Mouse (Mus musculus) MEL (cell line): ENCODE results near the gene Pdpr. TPM values are rescaled to one million over a fixed set of nuclear protein-coding genes. Genes with fewer than 3 reads are reported as not detected.

Experiments
- DNase-seq: peaks from one replicate; pipeline ENCODE4 v3.0.0; 2011; ENCODE audit warnings: low read depth, low spot score
- H3K27ac ChIP-seq: 2 replicates; pipeline ENCODE4 v1.5.1; 2012; ENCODE audit warnings: low read depth, mild to moderate bottlenecking, control low read depth, low read length, moderate library complexity; ENCODE audit not compliant: control insufficient read depth
- H3K27me3 ChIP-seq, 2 experiments: fragments of 150-350 bp in 1 of 2; sonication (generic) in 1 of 2; 2 replicates each; pipeline ENCODE4 v1.6.1; 2012; ENCODE audit warnings: low read length in 2 of 2, mild to moderate bottlenecking in 2 of 2, improper control_type of control experiment in 1 of 2, moderate library complexity in 1 of 2; ENCODE audit not compliant: insufficient read depth in 2 of 2, control insufficient read depth in 1 of 2
- H3K36me3 ChIP-seq, 2 experiments: 2 replicates each; pipeline ENCODE4 v1.6.1; 2012 to 2014; ENCODE audit warnings: low read length in 2 of 2, improper control_type of control experiment in 1 of 2, inconsistent platforms in 1 of 2, mild to moderate bottlenecking in 1 of 2; ENCODE audit not compliant: insufficient read depth in 2 of 2, control insufficient read depth in 1 of 2
- H3K4me1 ChIP-seq, 2 experiments: fragments of 150-350 bp in 1 of 2; sonication (generic) in 1 of 2; 2 replicates each; pipeline ENCODE4 v1.6.1; 2012; ENCODE audit warnings: low read length in 2 of 2, improper control_type of control experiment in 1 of 2, mild to moderate bottlenecking in 1 of 2; ENCODE audit not compliant: insufficient read depth in 2 of 2, control insufficient read depth in 1 of 2
- H3K4me3 ChIP-seq, 2 experiments: fragments of 150-350 bp in 1 of 2; sonication (generic) in 1 of 2; 2 replicates each; pipeline ENCODE4 v1.5.1; 2012; ENCODE audit warnings: low read depth in 2 of 2, low read length in 2 of 2, mild to moderate bottlenecking in 2 of 2, moderate library complexity in 2 of 2, control low read depth in 1 of 2, improper control_type of control experiment in 1 of 2; ENCODE audit not compliant: control insufficient read depth in 1 of 2, insufficient read depth in 1 of 2
- H3K79me2 ChIP-seq: 2 replicates; pipeline ENCODE4 v1.6.1; 2012; ENCODE audit warnings: mild to moderate bottlenecking, low read length, moderate library complexity; ENCODE audit not compliant: control insufficient read depth, poor library complexity, insufficient read depth
- H3K9ac ChIP-seq: 2 replicates; pipeline ENCODE4 v1.6.1; 2012; ENCODE audit warnings: low read depth, mild to moderate bottlenecking, control low read depth, low read length, moderate library complexity; ENCODE audit not compliant: control insufficient read depth, poor library complexity, severe bottlenecking
- H3K9me3 ChIP-seq: fragments of 150-350 bp; sonication (generic); replicated peaks from 2 replicates; pipeline ENCODE4 v1.6.1; 2012; ENCODE audit warnings: mild to moderate bottlenecking, low read length, improper control_type of control experiment, moderate library complexity; ENCODE audit not compliant: insufficient read depth
- CHD1 ChIP-seq: IDR thresholded peaks from 2 replicates; pipeline ENCODE4 v1.6.1; 2012; ENCODE audit warnings: low read depth, mild to moderate bottlenecking, inconsistent platforms, low read length, improper control_type of control experiment
- CTCF ChIP-seq, 3 experiments: IDR thresholded peaks in 2 of 3; conservative IDR thresholded peaks in 1 of 3; 2 replicates each; pipeline ENCODE4 v1.5.1; 2011 to 2012; ENCODE audit warnings: low read length in 3 of 3, low read depth in 2 of 3, mild to moderate bottlenecking in 2 of 3, improper control_type of control experiment in 1 of 3, inconsistent platforms in 1 of 3, mixed read lengths in 1 of 3, moderate library complexity in 1 of 3; ENCODE audit not compliant: control insufficient read depth in 1 of 3, insufficient read depth in 1 of 3, poor library complexity in 1 of 3, severe bottlenecking in 1 of 3
- E2F4 ChIP-seq: IDR thresholded peaks from 2 replicates; pipeline ENCODE4 v1.6.1; 2011; ENCODE audit warnings: low read depth, low read length, improper control_type of control experiment, borderline replicate concordance
- ETS1 ChIP-seq: IDR thresholded peaks from 2 replicates; pipeline ENCODE4 v1.6.1; 2012; ENCODE audit warnings: low read depth, mild to moderate bottlenecking, inconsistent platforms, low read length, improper control_type of control experiment, moderate library complexity
- GABPA ChIP-seq: IDR thresholded peaks from 2 replicates; pipeline ENCODE4 v1.6.1; 2012; ENCODE audit warnings: low read depth, mild to moderate bottlenecking, inconsistent platforms, low read length, improper control_type of control experiment, moderate library complexity
- GATA1 ChIP-seq: IDR thresholded peaks from 2 replicates; pipeline ENCODE4 v1.6.1; 2011; ENCODE audit warnings: low read depth, low read length, improper control_type of control experiment
- JUND ChIP-seq: IDR thresholded peaks from 2 replicates; pipeline ENCODE4 v1.6.1; 2011; ENCODE audit warnings: low read depth, mild to moderate bottlenecking, improper control_type of control experiment, low read length
- MEF2A ChIP-seq: IDR thresholded peaks from 2 replicates; pipeline ENCODE4 v1.6.1; 2014; ENCODE audit warnings: low read depth, mild to moderate bottlenecking, inconsistent platforms, low read length, improper control_type of control experiment; ENCODE audit not compliant: poor library complexity, insufficient replicate concordance, severe bottlenecking; ENCODE audit errors: extremely low read depth
- MXI1 ChIP-seq: IDR thresholded peaks from 2 replicates; pipeline ENCODE4 v1.6.1; 2011; ENCODE audit warnings: mild to moderate bottlenecking, low read depth, low read length, improper control_type of control experiment
- NRF1 ChIP-seq: IDR thresholded peaks from 2 replicates; pipeline ENCODE4 v1.6.1; 2014; ENCODE audit warnings: low read depth, mild to moderate bottlenecking, inconsistent platforms, low read length, improper control_type of control experiment, moderate library complexity; ENCODE audit not compliant: poor library complexity, insufficient read depth, severe bottlenecking
- POLR2A ChIP-seq, 2 experiments: IDR thresholded peaks; 2 replicates each; pipeline ENCODE4 v1.6.1; 2011 to 2012; ENCODE audit warnings: low read length in 2 of 2, mild to moderate bottlenecking in 2 of 2, control low read depth in 1 of 2, improper control_type of control experiment in 1 of 2, low read depth in 1 of 2, moderate library complexity in 1 of 2; ENCODE audit not compliant: control insufficient read depth in 1 of 2, insufficient read depth in 1 of 2, poor library complexity in 1 of 2
- POLR2AphosphoS5 ChIP-seq: IDR thresholded peaks from 2 replicates; pipeline ENCODE4 v1.6.1; 2012; ENCODE audit warnings: low read depth, borderline replicate concordance, mild to moderate bottlenecking, inconsistent platforms, low read length, moderate library complexity, mixed read lengths
- RCOR1 ChIP-seq: IDR thresholded peaks from 2 replicates; pipeline ENCODE4 v1.6.1; 2012; ENCODE audit warnings: low read depth, mild to moderate bottlenecking, inconsistent platforms, low read length, improper control_type of control experiment
- SIN3A ChIP-seq: IDR thresholded peaks from 2 replicates; pipeline ENCODE4 v1.6.1; 2012; ENCODE audit warnings: low read length, improper control_type of control experiment, inconsistent platforms
- TCF12 ChIP-seq: IDR thresholded peaks from 2 replicates; pipeline ENCODE4 v1.6.1; 2014; ENCODE audit warnings: low read depth, mild to moderate bottlenecking, inconsistent platforms, low read length, improper control_type of control experiment, moderate library complexity
- ZKSCAN1 ChIP-seq: IDR thresholded peaks from 2 replicates; pipeline ENCODE4 v1.6.1; 2012; ENCODE audit warnings: low read depth, mild to moderate bottlenecking, inconsistent platforms, low read length, improper control_type of control experiment, moderate library complexity
- ZNF384 ChIP-seq: IDR thresholded peaks from 2 replicates; pipeline ENCODE4 v1.6.1; 2012; ENCODE audit warnings: low read depth, mild to moderate bottlenecking, inconsistent platforms, low read length, improper control_type of control experiment
- polyA plus RNA-seq, 2 experiments: library from polyadenylated mRNA; stranded (reverse) in 1 of 2; unstranded in 1 of 2; fragments of >175 nt in 1 of 2; fragments of >200 nt in 1 of 2; gene quantifications; 2 replicates each; pipeline versions ENCODE4 v1.2.1 to v1.2.4; 2012; ENCODE audit warnings: low replicate concordance in 2 of 2, low read depth in 1 of 2; ENCODE audit not compliant: insufficient read length in 2 of 2, insufficient read depth in 1 of 2, missing spikeins in 1 of 2
- total RNA-seq: library from RNA; depleted of rRNA; stranded (reverse); fragments of 300-350 nt; gene quantifications from 2 replicates; pipeline ENCODE4 v1.2.3, GENCODE M21; 2012

The Pdpr gene
- total and polyA plus RNA-seq, 3 experiments = 13.4 to 13.5 TPM; not detected in 1

DNA sequence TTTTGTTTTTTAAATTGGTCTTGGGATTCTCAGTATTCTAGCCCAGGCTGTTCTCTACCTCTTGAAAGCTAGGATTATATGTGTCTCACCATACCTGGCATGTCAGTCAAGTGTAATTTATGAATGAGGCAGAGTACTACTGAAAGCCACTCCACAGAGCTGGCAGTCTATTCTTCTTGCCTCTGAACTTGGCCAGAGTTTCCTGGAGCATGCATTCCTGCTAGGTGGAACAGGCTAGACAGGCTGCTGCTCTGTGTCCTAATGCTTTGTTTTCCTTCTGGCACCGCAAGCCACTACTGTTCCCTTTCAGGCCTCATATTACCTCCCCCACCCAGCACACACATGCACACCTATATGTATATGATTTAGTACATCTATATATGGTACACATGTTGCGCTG, 36.3 kb downstream of the Pdpr start:
- H3K79me2 ChIP-seq = no peaks in the 10 kb centered on the region
- no peak overlapping the region for H3K4me3 ChIP-seq
- peaks cover 0 to 2% of the 10 kb centered on the region in 2 experiments; a peak in 1 of 4 replicates for H3K36me3 ChIP-seq

GRCm38 (mm10) chr8:111142521-111142920, 48.1 kb downstream of the Pdpr start:
- TF ChIP-seq RCOR1 (no peak), GATA1 (no peak), MEF2A (no peak), MXI1 (no peak), GABPA (no peak), CHD1 (no peak)
- H3K9ac ChIP-seq = no peak overlapping the region
- H3K4me3 ChIP-seq = no peak overlapping the region
- no peaks in the 10 kb centered on the region for H3K9me3 ChIP-seq
- peaks cover 10% of the 10 kb centered on the region for H3K79me2 ChIP-seq
- no peak overlapping the region for H3K27ac ChIP-seq
- no peaks in the 10 kb centered on the region for H3K27me3 ChIP-seq
- DNase-seq = no peak
- H3K4me1 ChIP-seq = peaks cover 1 to 14% of the 10 kb centered on the region in 2 experiments; a peak in 3 of 4 replicates
- peaks cover 4 to 16% of the 10 kb centered on the region in 2 experiments; a peak in 2 of 4 replicates for H3K36me3 ChIP-seq

More for the DNA sequence above, 36.3 kb downstream of the Pdpr start:
- Histone ChIP-seq H3K4me1 (no peaks in the 10 kb centered on the region), H3K9me3 (no peaks in the 10 kb centered on the region)
- TF ChIP-seq ETS1 (no peak), JUND (no peak), ZKSCAN1 (no peak), SIN3A (no peak), E2F4 (no peak), POLR2A (IDR thresholded peaks at IDR 0.05; ENCODE audit: control insufficient read depth in 1 of 2, insufficient read depth in 1 of 2, low read depth in 1 of 2, low read length in 2 of 2, poor library complexity in 1 of 2) (no peak), POLR2AphosphoS5 (no peak), CTCF (IDR thresholded peaks at IDR 0.05 in 2 of 3, conservative IDR thresholded peaks at IDR 0.05 in 1 of 3; ENCODE audit: control insufficient read depth in 1 of 3, insufficient read depth in 1 of 3, low read depth in 2 of 3, low read length in 3 of 3, poor library complexity in 1 of 3, severe bottlenecking in 1 of 3) (no peak), NRF1 (no peak), GABPA (no peak), ZNF384 (no peak), TCF12 (no peak), MEF2A (no peak)
- TF ChIP-seq, all 39 proteins: peak for 0
- H3K27ac ChIP-seq = no peak overlapping the region
- DNase-seq = no peak
- H3K9ac ChIP-seq = no peak overlapping the region
- no peaks in the 10 kb centered on the region for H3K27me3 ChIP-seq
